Mouse (Mus musculus): Measurements from ENCODE around the gene Ptgfr.

GRCm38 (mm10) chr3:151851344-151851743 lies 13.9 kb upstream of the Ptgfr start:
- TF ChIP-seq CTCF (IDR thresholded peaks at IDR 0.05; ENCODE audit: extremely low read depth, insufficient read depth, low read length) = no peak
- no peak for TF ChIP-seq POLR2A (IDR thresholded peaks at IDR 0.05; ENCODE audit: extremely low read depth, insufficient read depth, low read length)

Data from cortical plate, adult 2 months (tissue).